Mouse (Mus musculus) mouse embryonic stem cell (cell line): ENCODE results near the gene Zfp451.
"Not testable (repeated sequence)": the region's sequence is repeated elsewhere in the genome, so short reads cannot be mapped to it uniquely, and the experiment has no call there.

Experiments
- in situ Hi-C, 2 experiments: fragments of 300-500 bp; cut with MboI; formaldehyde crosslinking; loops; 1 replicate in 1 of 2; 3 replicates in 1 of 2; pipeline ENCODE4 v1.14.3; 2019 to 2020; ENCODE audit warnings: low sequenced_read_pairs in 2 of 2, low pct_unique_long_range_greater_than_20kb in 1 of 2, mixed read lengths in 1 of 2; ENCODE audit not compliant: unreplicated experiment in 1 of 2

Gene Zfp451

DNA sequence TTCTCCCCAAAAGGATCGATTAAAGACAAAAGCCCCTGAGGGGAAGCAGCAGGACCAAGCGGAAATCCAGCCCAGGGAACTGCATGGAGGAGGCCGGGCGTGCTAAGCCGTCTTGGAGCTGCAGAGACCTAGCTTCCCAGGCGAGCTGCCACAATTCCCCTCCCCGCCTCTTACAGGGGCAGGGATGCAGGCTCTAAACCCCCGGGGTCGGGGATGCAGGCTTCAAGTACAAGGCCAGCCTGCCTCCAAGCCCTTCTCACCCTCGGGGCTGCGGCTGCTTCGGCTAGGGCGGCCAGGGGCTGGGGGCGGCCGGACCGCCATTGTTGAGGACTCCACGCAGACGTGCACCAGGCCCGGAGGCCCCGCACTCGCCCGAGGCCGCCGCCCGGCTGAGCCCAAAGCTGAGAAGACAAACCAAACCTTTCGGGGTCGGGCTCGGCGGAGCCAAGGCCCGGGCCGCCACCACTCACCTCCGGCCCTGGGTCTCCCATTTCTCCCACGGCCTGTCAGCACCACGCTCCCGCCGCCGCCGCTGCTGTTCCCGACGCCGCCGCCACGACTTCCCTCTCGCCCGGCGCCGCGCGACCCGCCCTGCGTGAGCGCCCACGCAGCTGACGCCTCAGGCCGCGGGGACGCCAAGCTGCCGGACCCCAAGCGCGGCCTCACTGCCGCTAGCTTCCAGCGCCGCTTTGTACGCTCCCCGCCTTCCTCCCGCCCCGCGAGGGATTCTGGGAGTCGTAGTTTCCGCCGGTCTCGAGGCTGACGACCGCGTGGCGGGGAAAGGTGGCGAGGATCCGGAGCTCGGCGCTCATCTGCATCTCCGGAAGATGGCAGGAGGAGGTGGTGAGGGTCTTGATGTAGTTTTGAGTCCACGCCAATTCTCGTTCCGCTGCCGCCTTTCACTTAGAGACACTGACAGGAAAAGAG is at the start of gene Zfp451:
Gene Zfp451 (minus strand): TSS at position 728 of the 927 bp plus-strand sequence.
- in situ Hi-C loops = no loop called here

- in situ Hi-C loops = no loop called here
These were observed 32.4 kb upstream of the Zfp451 start for GRCm38 (mm10) chr1:33846807-33847206.

DNA sequence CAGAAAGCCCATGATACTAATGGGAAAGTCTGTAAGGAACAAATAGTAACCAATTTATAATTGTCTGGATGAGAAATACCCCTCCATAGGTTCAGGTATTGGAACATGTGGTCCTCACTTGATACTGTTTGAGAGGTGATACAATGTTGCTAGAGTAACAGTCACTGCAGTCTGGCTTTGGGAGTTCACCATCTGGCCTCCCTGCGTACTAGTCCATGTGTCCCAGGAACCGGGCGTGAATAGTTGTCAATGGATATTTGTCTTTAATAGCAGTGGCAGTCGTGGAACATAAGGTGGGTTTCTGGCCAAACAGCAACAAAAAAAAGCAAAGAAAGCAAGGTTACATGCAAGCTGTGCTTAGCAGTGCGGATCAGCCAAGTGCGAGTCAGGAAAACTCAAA is 29.4 kb upstream of the Zfp451 start:
- in situ Hi-C loops = no loop called here

DNA sequence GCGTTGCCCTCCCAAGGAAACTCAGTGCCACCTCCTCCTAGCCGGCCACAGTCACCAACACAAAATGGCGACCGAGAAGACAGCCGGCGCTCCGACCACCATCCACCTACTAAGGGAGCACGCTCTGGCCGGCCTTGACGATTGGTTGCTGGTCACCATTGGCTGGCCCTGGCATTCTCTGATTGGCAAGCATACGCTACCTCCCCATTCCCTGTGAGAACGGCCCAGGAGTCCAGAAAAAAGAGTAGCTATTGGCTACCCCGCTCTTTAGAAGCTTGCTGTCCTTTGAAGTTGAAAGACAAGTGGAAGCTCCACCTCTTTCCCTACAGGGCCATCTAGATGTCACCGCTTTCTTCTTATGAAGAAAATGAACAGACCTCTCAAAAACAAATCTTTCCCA is 24.6 kb upstream of the Zfp451 start:
- in situ Hi-C loops = not testable (repeated sequence)

GRCm38 (mm10) chr1:33830586-33830985 is 16.2 kb upstream of the Zfp451 start:
- in situ Hi-C loops = no loop called here

- in situ Hi-C loops = no loop called here
These were observed 3.5 kb upstream of the Zfp451 start for GRCm38 (mm10) chr1:33817931-33818330.

DNA sequence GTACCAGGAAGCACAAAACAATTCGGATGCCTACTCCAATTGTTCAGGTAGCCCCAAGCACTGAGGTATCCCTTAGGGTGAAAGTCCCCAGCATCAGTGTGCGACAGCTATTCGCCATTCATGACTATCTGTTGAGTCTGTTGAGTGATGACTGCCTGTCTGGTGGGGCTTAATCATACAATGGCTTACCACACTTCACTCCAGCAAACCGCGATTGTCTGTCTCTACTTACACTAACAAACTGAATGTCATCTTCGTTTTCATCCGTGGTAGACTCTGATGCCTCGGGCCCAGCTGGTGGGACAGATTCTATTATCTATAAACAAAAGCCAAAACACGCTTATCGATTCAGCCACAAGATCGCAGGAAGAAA is 914 bp downstream of the Zfp451 start:
- in situ Hi-C loops = no loop called here

GRCm38 (mm10) chr1:33803323-33803722 is 11.1 kb downstream of the Zfp451 start:
- in situ Hi-C loops = no loop called here

DNA sequence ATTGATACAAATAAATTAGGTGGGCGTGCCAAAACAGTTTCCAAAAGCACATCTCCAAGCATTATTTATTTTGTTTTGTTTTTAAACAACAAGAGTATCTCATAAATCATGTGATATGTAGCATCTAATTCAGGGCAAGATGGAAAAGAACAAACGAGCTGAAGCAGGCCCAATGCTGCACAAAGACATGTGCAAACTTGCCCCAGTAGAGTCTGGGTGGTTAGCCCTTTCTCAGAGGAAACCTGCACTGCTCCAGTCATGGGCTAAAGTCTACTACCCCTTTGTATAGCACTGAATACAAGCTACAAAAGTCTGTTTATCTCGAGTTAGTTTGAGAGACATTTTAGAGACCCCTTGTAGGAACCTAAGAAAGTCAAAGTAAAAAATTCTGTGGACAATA is 14.8 kb downstream of the Zfp451 start:
- in situ Hi-C loops = no loop called here

DNA sequence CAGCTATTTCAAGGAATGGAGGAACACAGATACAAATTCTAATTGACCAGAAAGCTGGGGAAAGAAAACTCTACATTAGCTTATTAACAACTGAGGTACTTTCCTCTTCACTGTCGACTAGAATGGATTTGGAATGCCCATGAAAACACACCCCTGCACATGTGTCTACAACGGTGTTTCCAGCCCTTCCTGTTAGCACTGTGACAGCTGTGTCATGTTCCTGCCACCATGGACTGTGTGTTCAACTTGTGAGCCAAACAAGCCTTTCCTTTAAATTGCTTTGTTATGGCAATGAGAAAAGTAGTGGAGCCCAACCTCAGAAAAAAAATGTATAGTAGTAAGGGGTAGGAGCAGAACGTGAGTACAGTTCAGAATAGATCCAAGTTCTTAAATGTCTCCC is 25.9 kb downstream of the Zfp451 start:
- in situ Hi-C loops = no loop called here

DNA sequence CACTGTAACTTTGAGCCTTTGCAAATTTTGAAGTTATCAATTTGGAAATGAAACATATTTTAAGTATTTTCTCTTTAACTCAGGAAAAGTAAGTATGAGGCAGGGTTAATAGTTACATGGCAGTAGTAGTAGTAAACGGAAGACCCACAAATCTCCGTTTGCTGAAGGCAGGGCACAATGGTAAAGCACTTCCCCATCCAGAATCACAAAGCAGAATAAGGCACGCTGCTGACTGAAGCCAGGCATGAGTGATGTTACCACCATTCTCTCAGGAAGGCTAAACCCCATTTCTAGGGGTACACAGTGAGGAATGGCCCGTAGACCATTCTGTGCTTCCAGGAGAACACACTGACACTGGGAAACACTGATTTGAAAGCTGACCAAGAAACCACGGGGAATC is 26.3 kb downstream of the Zfp451 start:
- in situ Hi-C loops = no loop called here

- in situ Hi-C loops = no loop called here
These were observed 29.8 kb downstream of the Zfp451 start for GRCm38 (mm10) chr1:33784561-33784960.

- in situ Hi-C loops = no loop called here
These were observed 38.2 kb downstream of the Zfp451 start for GRCm38 (mm10) chr1:33776175-33776611.

- in situ Hi-C loops = no loop called here
These were observed 42.3 kb downstream of the Zfp451 start for GRCm38 (mm10) chr1:33772106-33772505.

DNA sequence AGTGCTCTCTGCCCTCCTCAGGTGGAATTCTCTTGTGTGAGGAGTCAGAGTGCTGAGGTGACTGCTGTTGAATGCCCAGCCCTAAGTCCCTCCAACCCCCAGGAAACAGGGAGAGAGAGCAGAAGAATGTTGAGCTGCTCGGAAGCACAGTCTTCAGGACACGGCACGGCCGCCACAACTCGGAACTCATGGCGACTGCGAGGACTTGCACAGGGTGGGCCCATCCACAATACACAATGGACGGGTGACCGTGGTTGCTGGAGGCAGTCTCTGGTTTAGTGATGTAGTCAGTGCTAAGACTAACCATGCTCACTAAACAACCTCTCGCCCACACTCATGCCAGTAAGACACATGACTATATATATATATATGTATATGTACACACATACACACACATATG is 42.8 kb downstream of the Zfp451 start:
- in situ Hi-C loops = no loop called here

DNA sequence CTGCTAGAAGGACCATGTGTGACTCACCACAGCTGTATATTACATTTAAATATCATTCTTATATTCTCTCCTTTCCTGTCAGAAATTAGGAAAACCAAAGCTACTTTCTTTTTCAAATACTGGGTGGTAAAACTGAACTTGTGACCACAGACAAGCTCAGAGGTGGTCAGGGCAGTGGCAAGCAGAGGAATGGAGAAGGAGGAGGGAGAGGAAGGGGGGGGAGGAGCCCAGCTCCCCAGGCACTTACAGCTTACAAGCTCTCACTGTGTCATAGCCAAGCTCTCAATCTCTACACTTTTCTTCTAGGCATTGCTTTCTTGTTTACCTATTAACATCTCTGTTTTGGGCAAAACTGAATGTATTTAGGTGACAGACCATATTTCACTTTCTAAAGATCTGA is 45.6 kb downstream of the Zfp451 start:
- in situ Hi-C loops = no loop called here

DNA sequence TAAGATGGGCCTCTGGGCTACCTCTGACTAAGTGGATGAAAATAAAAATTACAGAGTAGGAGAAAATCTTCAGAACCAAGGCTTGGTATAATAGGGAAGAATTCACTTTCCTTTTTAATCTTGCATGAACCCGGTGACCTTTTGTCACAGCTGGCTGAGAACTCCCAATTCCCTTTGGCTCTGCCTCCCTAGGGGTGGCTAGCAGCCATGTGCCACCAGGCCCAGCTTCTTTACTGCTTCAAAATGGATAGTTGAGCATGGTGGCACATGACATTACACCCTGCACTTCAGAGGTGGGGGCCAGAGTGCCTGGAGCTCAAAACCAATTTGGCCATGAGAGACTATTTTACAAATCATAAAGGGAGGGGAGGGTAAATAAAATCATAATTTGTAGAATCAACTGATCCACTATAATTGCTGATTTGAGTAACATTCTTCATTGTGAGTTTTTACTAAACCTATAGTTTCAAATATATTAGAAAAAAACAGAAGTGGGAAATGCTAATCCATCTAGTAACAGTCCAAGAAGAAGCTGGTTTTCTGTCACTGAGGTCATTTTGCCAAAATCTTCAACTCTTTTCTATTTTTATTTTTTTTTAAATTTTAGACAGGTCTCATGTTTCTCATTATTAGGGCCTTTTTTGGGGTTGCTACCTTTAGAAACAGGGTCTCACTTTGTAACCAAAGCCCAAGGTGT is 46.2 kb downstream of the Zfp451 start:
- in situ Hi-C loops = no loop called here

- in situ Hi-C loops = no loop called here
These were observed 47.6 kb downstream of the Zfp451 start for GRCm38 (mm10) chr1:33766520-33767508.
